In the genomic region with DNA sequence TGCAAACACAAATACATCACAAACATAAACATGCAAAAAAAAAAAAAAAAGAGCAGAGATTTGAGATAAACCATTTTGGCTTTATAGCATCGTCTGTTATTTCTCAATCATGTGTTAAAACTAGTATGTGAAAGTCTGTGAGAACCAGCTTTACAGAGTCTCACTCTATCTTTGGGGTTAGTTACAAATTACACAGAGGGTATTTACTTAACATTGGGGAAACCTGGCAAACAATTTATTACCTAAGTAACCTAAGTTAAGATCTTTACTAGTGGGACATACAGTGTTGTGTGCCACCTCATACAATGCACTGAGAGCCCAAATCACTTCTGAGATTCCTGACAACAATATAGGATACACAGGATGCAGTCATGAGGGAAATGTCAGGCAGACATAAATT, we compare ENCODE assay signal across 39 mouse cellular contexts. TPM values are rescaled to one million over a fixed set of nuclear protein-coding genes. Genes with fewer than 3 reads are reported as not detected.
DNase-seq lines count a peak whose midpoint lies in the region; ATAC-seq and TF ChIP-seq lines count a peak whose summit lies in the region.
"Had no signal": no experiment of that assay in that cellular context is flagged by ENCODE, and none has a peak within 500 bp of the region (broad histone marks: within the 10 kb centered on the region; RNA-seq: fewer than 3 reads in every experiment).

No protein-coding gene starts in this region.

- DNase-seq in heart, postnatal 14 days = no peak
- DNase-seq in liver, adult 2 months (ENCODE audit: extremely low read depth, low read depth, low spot score) = peak; percentile 93
- DNase-seq in liver, embryonic 11.5 days (ENCODE audit: low spot score) = no peak
- DNase-seq in frontal cortex, postnatal 10 days (ENCODE audit: low spot score in 2 of 2) = no peak
- DNase-seq: adrenal gland, postnatal 25 days; cerebellum, adult 18-20 months; cerebellum, postnatal 10 days; gastrocnemius, postnatal 14 days; kidney, adult 11 months; kidney, postnatal 36 days; lung, adult 2 months; lung, postnatal 14 days; right cerebral cortex, adult 18-20 months; right cerebral cortex, postnatal 4 days; thymus, adult 18-20 months; thymus, postnatal 25 days had no signal

- no peak overlapping the region for H3K4me3 ChIP-seq in heart, embryonic 13.5 days
- no peak overlapping the region for H3K4me3 ChIP-seq in liver, adult 2 months (ENCODE audit: insufficient read depth, low read depth, low read length)
- H3K4me3 ChIP-seq in liver, embryonic 11.5 days (ENCODE audit: low read depth, low read length) = no peak overlapping the region
- H3K4me3 ChIP-seq in brown adipose tissue, adult 24 weeks (ENCODE audit: insufficient read depth, low read depth, low read length) = no peak overlapping the region
- H3K4me3 ChIP-seq in liver, embryonic 15.5 days (replicated peaks) = no peak overlapping the region
- H3K4me3 ChIP-seq: embryonic facial prominence, embryonic 13.5 days; forebrain, embryonic 10.5 days; forebrain, embryonic 15.5 days; kidney, embryonic 15.5 days; layer of hippocampus, adult 2 months; left cerebral cortex, adult 2 months; limb, embryonic 12.5 days; midbrain, embryonic 10.5 days; neural tube, embryonic 12.5 days had no signal

- intact Hi-C loops in heart, postnatal 14 days (cut with DNase I) = loop anchor here (5.0 kb wide), 1 partner anchor 38 kb away; no protein-coding TSS in a partner anchor

- H3K4me1 ChIP-seq in heart, embryonic 13.5 days = peaks cover 43% of the 10 kb centered on the region
- peaks cover 11% of the 10 kb centered on the region; the same call in 1 of the 2 replicates for H3K4me1 ChIP-seq in liver, adult 2 months (ENCODE audit: control insufficient read depth, insufficient read depth, low read length)
- H3K4me1 ChIP-seq in liver, embryonic 11.5 days (replicated peaks; ENCODE audit: control insufficient read depth, insufficient read depth, low read length) = peaks cover 3% of the 10 kb centered on the region; the same call in 1 of the 2 replicates
- H3K4me1 ChIP-seq in brown adipose tissue, adult 24 weeks (ENCODE audit: control insufficient read depth, insufficient read depth, insufficient read length, low read length) = peaks cover 6% of the 10 kb centered on the region
- H3K4me1 ChIP-seq in liver, embryonic 15.5 days (replicated peaks) = peaks cover 35% of the 10 kb centered on the region
- H3K4me1 ChIP-seq: neural tube, embryonic 12.5 days had no signal

- WGBS in heart, embryonic 13.5 days = 85% methylated on average over 1 of the region's 1 CpGs
- WGBS in liver, adult 2 months = 16% methylated on average over 1 of the region's 1 CpGs
- WGBS in liver, embryonic 11.5 days = 74% methylated on average over 1 of the region's 1 CpGs
- WGBS in liver, embryonic 15.5 days (ENCODE audit: insufficient replicate concordance) = 64% methylated on average over 1 of the region's 1 CpGs

- no peak for ATAC-seq in heart, embryonic 13.5 days (ENCODE audit: extremely low read depth, insufficient number of reproducible peaks, low FRiP score, low TSS enrichment)
- no peak for ATAC-seq in liver, embryonic 11.5 days (replicated peaks; ENCODE audit: low FRiP score)
- no peak for ATAC-seq in liver, embryonic 15.5 days (ENCODE audit: insufficient read depth)
- ATAC-seq: CD4-positive, CD25-positive, alpha-beta regulatory T cell, adult 4 months; forebrain, embryonic 15.5 days; midbrain, embryonic 16.5 days had no signal

- no peak for TF ChIP-seq POLR2A in liver, adult 2 months (IDR thresholded peaks at IDR 0.05; ENCODE audit: extremely low read depth, insufficient read depth, low read length)

- 0 out of 2 replicates have a peak overlapping the region, but pooled peaks have one; percentile 30 for H3K9ac ChIP-seq in heart, embryonic 13.5 days
- peak overlapping the region; percentile 53 for H3K9ac ChIP-seq in liver, adult 2 months (ENCODE audit: low read depth, low read length)
- no peak overlapping the region for H3K9ac ChIP-seq in liver, embryonic 11.5 days (ENCODE audit: low read depth, low read length)
- no peak overlapping the region for H3K9ac ChIP-seq in liver, embryonic 15.5 days
- H3K9ac ChIP-seq: embryonic facial prominence, embryonic 13.5 days; forebrain, embryonic 15.5 days; hindbrain, embryonic 14.5 days; kidney, embryonic 15.5 days; limb, embryonic 12.5 days; neural tube, embryonic 12.5 days had no signal

- peaks cover 21% of the 10 kb centered on the region for H3K27me3 ChIP-seq in heart, embryonic 13.5 days (replicated peaks)
- H3K27me3 ChIP-seq in liver, adult 2 months (ENCODE audit: control insufficient read depth, insufficient read depth, low read length) = no peaks in the 10 kb centered on the region
- no peaks in the 10 kb centered on the region; the same call in none of the 2 replicates for H3K27me3 ChIP-seq in liver, embryonic 11.5 days (replicated peaks; ENCODE audit: control insufficient read depth, insufficient read depth, low read length)
- peaks cover 15% of the 10 kb centered on the region for H3K27me3 ChIP-seq in liver, embryonic 15.5 days

- H3K36me3 ChIP-seq in heart, embryonic 13.5 days = no peaks in the 10 kb centered on the region
- H3K36me3 ChIP-seq in liver, adult 2 months (ENCODE audit: control insufficient read depth, insufficient read depth, low read length) = no peaks in the 10 kb centered on the region
- no peaks in the 10 kb centered on the region for H3K36me3 ChIP-seq in liver, embryonic 11.5 days (ENCODE audit: control insufficient read depth, insufficient read depth, low read length)
- no peaks in the 10 kb centered on the region for H3K36me3 ChIP-seq in liver, embryonic 15.5 days (replicated peaks)
- H3K36me3 ChIP-seq: embryonic facial prominence, embryonic 13.5 days; forebrain, embryonic 10.5 days; forebrain, embryonic 15.5 days; kidney, embryonic 15.5 days; limb, embryonic 12.5 days; midbrain, embryonic 10.5 days; neural tube, embryonic 12.5 days had no signal

- peaks cover 9% of the 10 kb centered on the region for H3K79me2 ChIP-seq in liver, adult 2 months (ENCODE audit: control insufficient read depth, insufficient read depth, low read length)

- H3K9me3 ChIP-seq in heart, embryonic 13.5 days = no peaks in the 10 kb centered on the region
- H3K9me3 ChIP-seq in liver, embryonic 11.5 days (ENCODE audit: control insufficient read depth, low read length) = no peaks in the 10 kb centered on the region
- H3K9me3 ChIP-seq in liver, embryonic 15.5 days (replicated peaks) = no peaks in the 10 kb centered on the region
- H3K9me3 ChIP-seq: embryonic facial prominence, embryonic 13.5 days; forebrain, embryonic 10.5 days; forebrain, embryonic 15.5 days; kidney, embryonic 15.5 days; limb, embryonic 12.5 days; midbrain, embryonic 10.5 days; neural tube, embryonic 12.5 days had no signal

- no peak for TF ChIP-seq CTCF in liver, adult 2 months (IDR thresholded peaks at IDR 0.05; ENCODE audit: low read depth, low read length)

- H3K4me2 ChIP-seq in heart, embryonic 13.5 days = no peak overlapping the region
- no peak overlapping the region for H3K4me2 ChIP-seq in liver, embryonic 11.5 days
- peak overlapping the region; percentile 91 for H3K4me2 ChIP-seq in liver, embryonic 15.5 days
- H3K4me2 ChIP-seq: embryonic facial prominence, embryonic 13.5 days; forebrain, embryonic 15.5 days; hindbrain, embryonic 14.5 days; kidney, embryonic 15.5 days; limb, embryonic 12.5 days; neural tube, embryonic 12.5 days had no signal

- H3K27ac ChIP-seq in heart, embryonic 13.5 days (replicated peaks) = no peak overlapping the region
- peak overlapping the region; percentile 74 for H3K27ac ChIP-seq in liver, adult 2 months (replicated peaks; ENCODE audit: insufficient read depth, low read depth, low read length)
- H3K27ac ChIP-seq in liver, embryonic 11.5 days (ENCODE audit: low read depth, low read length) = no peak overlapping the region
- H3K27ac ChIP-seq in brown adipose tissue, adult 24 weeks (replicated peaks; ENCODE audit: low read depth, low read length) = peak overlapping the region; percentile 67
- no peak overlapping the region; the same call in 1 of the 2 replicates for H3K27ac ChIP-seq in liver, embryonic 15.5 days (replicated peaks)
- H3K27ac ChIP-seq: embryonic facial prominence, embryonic 13.5 days; forebrain, embryonic 10.5 days; forebrain, embryonic 15.5 days; hindbrain, embryonic 14.5 days; kidney, embryonic 15.5 days; layer of hippocampus, adult 2 months; left cerebral cortex, adult 2 months; limb, embryonic 12.5 days; midbrain, embryonic 10.5 days; neural tube, embryonic 12.5 days; stomach, postnatal 0 days had no signal

RNA-seq across cellular contexts. Expression of a gene that starts 2.3 kb away (rescaled TPM):
- polyA plus RNA-seq in heart, embryonic 13.5 days (2015; fragmentation: Nextera tagmentation; extraction: Ambion mirVana) = 286 and 325 TPM in 2 replicates
- 100 to 1,000 TPM; 719 to 730 TPM for total RNA-seq in heart, postnatal 14 days (2021)
- 256 and 268 TPM in 2 replicates for total RNA-seq in liver, adult 2 months (2014; rRNA removed)
- 187 and 220 TPM in 2 replicates for polyA plus RNA-seq in liver, adult 2 months (2012; rRNA removed)
- 195 and 217 TPM in 2 replicates for polyA plus RNA-seq in liver, embryonic 11.5 days (2014; fragmentation: Nextera tagmentation; extraction: Ambion mirVana)
- 1,767 and 2,276 TPM in 2 replicates for polyA plus RNA-seq in brown adipose tissue, adult 24 weeks (2012; ENCODE audit: insufficient read depth, insufficient read length, missing spikeins)
- polyA plus RNA-seq in liver, embryonic 15.5 days (2015; fragmentation: Nextera tagmentation; extraction: Ambion mirVana) = 201 and 204 TPM in 2 replicates

RNA-seq across cellular contexts. Expression of a gene that starts 28.7 kb away (rescaled TPM):
- polyA plus RNA-seq in heart, embryonic 13.5 days (2015; fragmentation: Nextera tagmentation; extraction: Ambion mirVana) = 0.17 and 0.74 TPM in 2 replicates
- under 1 TPM in 1 of 2 experiments, not detected in 1; 0.15 TPM for total RNA-seq in heart, postnatal 14 days (2021)
- not detected in 2 replicates for total RNA-seq in liver, adult 2 months (2014; rRNA removed)
- polyA plus RNA-seq in liver, adult 2 months (2012; rRNA removed) = not detected in 2 replicates
- 2.1 TPM in 2 replicates for polyA plus RNA-seq in liver, embryonic 11.5 days (2014; fragmentation: Nextera tagmentation; extraction: Ambion mirVana)
- not detected in 2 replicates for polyA plus RNA-seq in brown adipose tissue, adult 24 weeks (2012; ENCODE audit: insufficient read depth, insufficient read length, missing spikeins)
- 0.16 TPM in 1 of 2 replicates, not detected in the other for polyA plus RNA-seq in liver, embryonic 15.5 days (2015; fragmentation: Nextera tagmentation; extraction: Ambion mirVana)
- total RNA-seq: adrenal gland, adult 18-20 months; adrenal gland, postnatal 25 days; common myeloid progenitor, adult 5-6 weeks; gastrocnemius, postnatal 14 days; heart, adult 18-20 months; heart, postnatal 10 days; layer of hippocampus, adult 2 months; layer of hippocampus, postnatal 14 days; left cerebral cortex, adult 2 months; left cerebral cortex, postnatal 25 days; megakaryocyte progenitor cell, adult 5-6 weeks had no signal
- polyA plus RNA-seq: CD4-positive, CD25-positive, alpha-beta regulatory T cell, adult 4 months; lung, adult 2 months had no signal

Comparison
In these comparisons a context has a peak if more than half of its experiments do, and no peak if none do; other contexts are left out.
1. H3K27ac ChIP-seq: peak in liver, adult 2 months (single experiment) and brown adipose tissue, adult 24 weeks (single experiment); none in heart, embryonic 13.5 days (single experiment), liver, embryonic 11.5 days (single experiment) and liver, embryonic 15.5 days (single experiment).
2. H3K9ac ChIP-seq: peak in heart, embryonic 13.5 days (single experiment) and liver, adult 2 months (single experiment); none in liver, embryonic 11.5 days (single experiment) and liver, embryonic 15.5 days (single experiment).